Mouse (Mus musculus): Measurements from ENCODE around the gene Psg16. TPM values are rescaled to one million over a fixed set of nuclear protein-coding genes. Genes with fewer than 3 reads are reported as not detected.

The Psg16 gene
- polyA plus RNA-seq, 1 experiment: 3.3 TPM

- H3K4me3 ChIP-seq (ENCODE audit: low read depth, low read length): no peak overlapping the region
- no peaks in the 10 kb centered on the region for H3K9me3 ChIP-seq (replicated peaks; ENCODE audit: control insufficient read depth, insufficient read depth, low read length, poor library complexity, severe bottlenecking)
- no peak overlapping the region for H3K9ac ChIP-seq (ENCODE audit: low read depth, poor library complexity, severe bottlenecking)
- H3K4me1 ChIP-seq (ENCODE audit: control insufficient read depth, insufficient read depth, low read length): no peaks in the 10 kb centered on the region
- no peak overlapping the region for H3K27ac ChIP-seq (ENCODE audit: insufficient read depth, low read length)
- no peaks in the 10 kb centered on the region for H3K36me3 ChIP-seq (ENCODE audit: control insufficient read depth, insufficient read depth, low read length, poor library complexity, severe bottlenecking)
- no peaks in the 10 kb centered on the region for H3K27me3 ChIP-seq (ENCODE audit: control insufficient read depth, insufficient read depth, low read length, poor library complexity, severe bottlenecking)
- TF ChIP-seq CTCF (IDR thresholded peaks at IDR 0.05; ENCODE audit: low read depth, low read length) (no peak), POLR2A (IDR thresholded peaks at IDR 0.05; ENCODE audit: insufficient read depth, low read length) (no peak), EP300 (IDR thresholded peaks at IDR 0.05; ENCODE audit: insufficient read depth, low read depth, low read length) (no peak)
Measured at GRCm38 (mm10) chr7:17159011-17159410, 85.2 kb downstream of the Psg16 start.

- Histone ChIP-seq H3K36me3 (ENCODE audit: control insufficient read depth, insufficient read depth, low read length, poor library complexity, severe bottlenecking) (no peaks in the 10 kb centered on the region), H3K9ac (ENCODE audit: low read depth, poor library complexity, severe bottlenecking) (no peak overlapping the region), H3K9me3 (replicated peaks; ENCODE audit: control insufficient read depth, insufficient read depth, low read length, poor library complexity, severe bottlenecking) (no peaks in the 10 kb centered on the region), H3K4me1 (ENCODE audit: control insufficient read depth, insufficient read depth, low read length) (no peaks in the 10 kb centered on the region), H3K4me3 (ENCODE audit: low read depth, low read length) (no peak overlapping the region), H3K27me3 (ENCODE audit: control insufficient read depth, insufficient read depth, low read length, poor library complexity, severe bottlenecking) (peaks cover 2% of the 10 kb centered on the region; the same call in 1 of the 2 replicates), H3K27ac (ENCODE audit: insufficient read depth, low read length) (no peak overlapping the region)
- TF ChIP-seq POLR2A (IDR thresholded peaks at IDR 0.05; ENCODE audit: insufficient read depth, low read length): no peak
- TF ChIP-seq CTCF (IDR thresholded peaks at IDR 0.05; ENCODE audit: low read depth, low read length): no peak
- TF ChIP-seq EP300 (IDR thresholded peaks at IDR 0.05; ENCODE audit: insufficient read depth, low read depth, low read length): no peak
Measured at GRCm38 (mm10) chr7:17171827-17172226, 98.0 kb downstream of the Psg16 start.

Other genes with a start within 250 kb of the Psg16 start
- gene Prkd2, start 231.1 kb upstream of the Psg16 start, polyA plus RNA-seq (2011; ENCODE audit: insufficient read depth, insufficient read length, low read depth, missing spikeins): 18.4 and 18.5 TPM in 2 replicates
- gene Dact3, start 198.7 kb upstream of the Psg16 start, polyA plus RNA-seq (2011; ENCODE audit: insufficient read depth, insufficient read length, low read depth, missing spikeins): 19.2 and 20.8 TPM in 2 replicates
- gene Gng8, start 182.3 kb upstream of the Psg16 start, polyA plus RNA-seq (2011; ENCODE audit: insufficient read depth, insufficient read length, low read depth, missing spikeins): 4.5 and 4.6 TPM in 2 replicates
- not detected in 2 replicates for gene Ptgir, start 167.6 kb upstream of the Psg16 start, polyA plus RNA-seq (2011; ENCODE audit: insufficient read depth, insufficient read length, low read depth, missing spikeins)
- gene Calm3, start 149.9 kb upstream of the Psg16 start, polyA plus RNA-seq (2011; ENCODE audit: insufficient read depth, insufficient read length, low read depth, missing spikeins): 358 and 368 TPM in 2 replicates
- 1.5 and 1.6 TPM in 2 replicates for gene Pnmal2, start 129.4 kb upstream of the Psg16 start, polyA plus RNA-seq (2011; ENCODE audit: insufficient read depth, insufficient read length, low read depth, missing spikeins)
- not detected in 2 replicates for gene Pnmal1, start 114.4 kb upstream of the Psg16 start, polyA plus RNA-seq (2011; ENCODE audit: insufficient read depth, insufficient read length, low read depth, missing spikeins)
- 1.1 and 1.2 TPM in 2 replicates for gene Gm42372, start 91.0 kb upstream of the Psg16 start, polyA plus RNA-seq (2011; ENCODE audit: insufficient read depth, insufficient read length, low read depth, missing spikeins)
- 4.2 and 4.4 TPM in 2 replicates for gene Ccdc8, start 81.3 kb upstream of the Psg16 start, polyA plus RNA-seq (2011; ENCODE audit: insufficient read depth, insufficient read length, low read depth, missing spikeins)
- 106 and 107 TPM in 2 replicates for gene Ppp5c, start 46.1 kb upstream of the Psg16 start, polyA plus RNA-seq (2011; ENCODE audit: insufficient read depth, insufficient read length, low read depth, missing spikeins)
- gene Hif3a, start 11.6 kb upstream of the Psg16 start, polyA plus RNA-seq (2011; ENCODE audit: insufficient read depth, insufficient read length, low read depth, missing spikeins): 11.9 and 14.0 TPM in 2 replicates
- 0.41 and 0.73 TPM in 2 replicates for gene Ceacam3, start 76.2 kb downstream of the Psg16 start, polyA plus RNA-seq (2011; ENCODE audit: insufficient read depth, insufficient read length, low read depth, missing spikeins)
- gene Psg29, start 129.4 kb downstream of the Psg16 start, polyA plus RNA-seq (2011; ENCODE audit: insufficient read depth, insufficient read length, low read depth, missing spikeins): 0.20 and 0.43 TPM in 2 replicates